Comparison of ENCODE assay signal across 9 mouse cellular contexts in the genomic region with DNA sequence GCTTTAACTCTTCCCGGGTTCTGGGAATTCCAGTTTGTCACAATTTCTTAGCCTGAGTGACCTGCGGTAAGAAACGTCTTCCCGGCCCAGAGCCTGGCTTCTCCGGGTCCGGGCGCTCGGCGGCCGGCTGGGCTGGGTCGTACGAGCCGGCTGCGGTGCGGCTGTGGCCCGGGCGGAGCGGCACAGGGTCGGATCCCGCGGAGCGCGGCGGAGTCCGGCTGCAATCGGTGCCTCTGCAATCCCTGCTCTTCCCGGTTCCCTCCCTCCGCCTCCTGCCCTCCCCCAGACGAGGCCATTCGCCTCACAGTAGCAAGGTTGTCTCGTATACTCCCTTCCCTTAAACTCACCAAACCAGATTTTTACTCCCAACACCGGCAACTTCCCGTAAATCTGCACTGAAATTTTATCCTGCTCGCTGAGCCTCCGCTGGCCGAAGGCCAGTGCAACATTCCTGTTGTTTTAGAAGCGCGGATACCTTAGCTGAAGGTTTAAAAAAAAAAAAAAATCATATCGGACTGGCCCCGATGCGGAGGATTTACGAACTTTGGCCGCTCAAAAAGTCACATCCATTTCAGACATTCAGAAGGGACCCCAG. TPM values are rescaled to one million over a fixed set of nuclear protein-coding genes. Genes with fewer than 3 reads are reported as not detected.
A peak's percentile ranks its signal among the peaks of the same experiment; 100 is the strongest.
DNase-seq lines count a peak whose midpoint lies in the region; ATAC-seq and TF ChIP-seq lines count a peak whose summit lies in the region.
"Had no signal": no experiment of that assay in that cellular context is flagged by ENCODE, and none has a peak within 500 bp of the region (broad histone marks: within the 10 kb centered on the region; RNA-seq: fewer than 3 reads in every experiment).

No protein-coding gene starts in this region.

- no peak for TF ChIP-seq POLR2A in cerebellum, adult 2 months (IDR thresholded peaks at IDR 0.05; ENCODE audit: borderline replicate concordance, insufficient read depth, low read length)

- peak overlapping the region; percentile 8; the same call in 1 of the 2 replicates for H3K9ac ChIP-seq in hindbrain, embryonic 15.5 days
- H3K9ac ChIP-seq in midbrain, embryonic 14.5 days (replicated peaks; ENCODE audit: low read length), result peak overlapping the region; percentile 45

- H3K4me1 ChIP-seq in cerebellum, adult 2 months (ENCODE audit: control insufficient read depth, insufficient read depth, low read length), result no peaks in the 10 kb centered on the region
- H3K4me1 ChIP-seq in hindbrain, embryonic 15.5 days (replicated peaks), result peaks cover 20% of the 10 kb centered on the region
- 0 out of 2 replicates have a peak, but pooled peaks cover 10% of the 10 kb centered on the region for H3K4me1 ChIP-seq in midbrain, embryonic 14.5 days (ENCODE audit: control insufficient read depth, insufficient read depth, low read length)

- H3K9me3 ChIP-seq in hindbrain, embryonic 15.5 days, result no peaks in the 10 kb centered on the region
- no peaks in the 10 kb centered on the region for H3K9me3 ChIP-seq in midbrain, embryonic 14.5 days (ENCODE audit: control insufficient read depth, low read length)

- H3K4me2 ChIP-seq in hindbrain, embryonic 15.5 days, result peak overlapping the region; percentile 68
- H3K4me2 ChIP-seq in midbrain, embryonic 14.5 days (ENCODE audit: low read length), result peak overlapping the region; percentile 69

- TF ChIP-seq CTCF in cerebellum, adult 2 months (IDR thresholded peaks at IDR 0.05; ENCODE audit: borderline replicate concordance, insufficient read depth, low read depth, low read length), result no peak
- no peak for TF ChIP-seq CTCF in gastrocnemius, adult 2 months (IDR thresholded peaks at IDR 0.05)

- peaks cover 3% of the 10 kb centered on the region; the same call in 1 of the 2 replicates for H3K27me3 ChIP-seq in cerebellum, adult 2 months (ENCODE audit: control insufficient read depth, insufficient read depth, low read length)
- H3K27me3 ChIP-seq in hindbrain, embryonic 15.5 days, result peaks cover 34% of the 10 kb centered on the region
- peaks cover 31% of the 10 kb centered on the region for H3K27me3 ChIP-seq in midbrain, embryonic 14.5 days (ENCODE audit: control insufficient read depth, insufficient read depth, low read length)

- no peak overlapping the region for H3K27ac ChIP-seq in cerebellum, adult 2 months (ENCODE audit: insufficient read depth, low read length)
- H3K27ac ChIP-seq in gastrocnemius, adult 2 months, result peak overlapping the region; percentile 63
- H3K27ac ChIP-seq in hindbrain, embryonic 15.5 days (replicated peaks), result no peak overlapping the region
- no peak overlapping the region for H3K27ac ChIP-seq in midbrain, embryonic 14.5 days (replicated peaks; ENCODE audit: low read depth, low read length)

- DNase-seq in frontal cortex, postnatal 36 days (ENCODE audit: low spot score in 2 of 2), result peak; percentile 23 to 33
- no peak for DNase-seq in frontal cortex, postnatal 14 days (ENCODE audit: low spot score in 2 of 2)
- peak; percentile 38 to 50 for DNase-seq in cerebellum, adult 2 months
- peak; percentile 62 for DNase-seq in gastrocnemius, adult 2 months
- peak; percentile 41 for DNase-seq in liver
- DNase-seq in midbrain, embryonic 14.5 days, result peak; percentile 63
- peak; percentile 49 for DNase-seq in testis, postnatal 14 days (ENCODE audit: low spot score)

- peak; percentile 61 for ATAC-seq in hindbrain, embryonic 15.5 days (ENCODE audit: low FRiP score, low read depth)
- no peak for ATAC-seq in midbrain, embryonic 14.5 days (ENCODE audit: low FRiP score, low TSS enrichment)

- H3K4me3 ChIP-seq in cerebellum, adult 2 months (replicated peaks; ENCODE audit: insufficient read depth, low read depth, low read length), result peak overlapping the region; percentile 49
- H3K4me3 ChIP-seq in gastrocnemius, adult 2 months, result peak overlapping the region; percentile 78
- H3K4me3 ChIP-seq in hindbrain, embryonic 15.5 days, result peak overlapping the region; percentile 37
- H3K4me3 ChIP-seq in midbrain, embryonic 14.5 days (replicated peaks; ENCODE audit: low read depth, low read length), result peak overlapping the region; percentile 38

- WGBS in cerebellum, adult 2 months, result under 1% methylated on average over 43 of the region's 43 CpGs
- whole genome bisulfite sequencing in hindbrain, embryonic 15.5 days, result under 1% methylated on average over 43 of the region's 43 CpGs
- 1% methylated on average over 43 of the region's 43 CpGs for WGBS in midbrain, embryonic 14.5 days

- H3K36me3 ChIP-seq in hindbrain, embryonic 15.5 days, result no peaks in the 10 kb centered on the region
- H3K36me3 ChIP-seq in midbrain, embryonic 14.5 days (ENCODE audit: control insufficient read depth, insufficient read depth, low read length), result no peaks in the 10 kb centered on the region
- H3K36me3 ChIP-seq: G1E had no signal

- intact Hi-C loops in gastrocnemius, adult 2 months (cut with DNase I), result no loop called here

RNA-seq across cellular contexts. Expression of a gene that starts 22.1 kb away (rescaled TPM):
- polyA plus RNA-seq in cerebellum, adult 2 months (2012; rRNA removed), result 0.49 and 1.7 TPM in 2 replicates
- under 1 TPM; 0.64 to 0.66 TPM for total RNA-seq in gastrocnemius, adult 2 months (2021)
- polyA plus RNA-seq in hindbrain, embryonic 15.5 days (2015; fragmentation: Nextera tagmentation; extraction: Ambion mirVana), result 5.3 and 5.8 TPM in 2 replicates
- 0.30 and 1.0 TPM in 2 replicates for polyA plus RNA-seq in midbrain, embryonic 14.5 days (2014; fragmentation: Nextera tagmentation; extraction: Ambion mirVana)
- polyA plus RNA-seq: G1E had no signal

Comparison
In these comparisons a context has a peak if more than half of its experiments do, and no peak if none do; other contexts are left out.
1. DNase-seq: peak in frontal cortex, postnatal 36 days (2 of 2), cerebellum, adult 2 months (2 of 2), gastrocnemius, adult 2 months (single experiment), liver (single experiment), midbrain, embryonic 14.5 days (single experiment) and testis, postnatal 14 days (single experiment); none in frontal cortex, postnatal 14 days (0 of 2).
2. Peak in every context shown above with its lines, with median percentiles within 50 percentile points of each other: H3K4me3 ChIP-seq.